Mouse (Mus musculus) gonadal fat pad, adult 2 months (tissue): ENCODE results near the gene Nupr1l. TPM values are rescaled to one million over a fixed set of nuclear protein-coding genes. Genes with fewer than 3 reads are reported as not detected.
"Not testable (repeated sequence)": the region's sequence is repeated elsewhere in the genome, so short reads cannot be mapped to it uniquely, and the experiment has no call there.

Experiments
- DNase-seq: peaks from one replicate; pipeline ENCODE4 v3.0.0-alpha.2; 2012; ENCODE audit warnings: low read depth
- polyA plus RNA-seq: library from polyadenylated mRNA; depleted of rRNA; stranded (reverse); fragments of >200 nt; gene quantifications from 2 replicates; pipeline ENCODE4 v1.2.3, GENCODE M21; 2012; rRNA removed

Gene Nupr1l
- 36.7 and 41.6 TPM in 2 replicates for polyA plus RNA-seq

DNA sequence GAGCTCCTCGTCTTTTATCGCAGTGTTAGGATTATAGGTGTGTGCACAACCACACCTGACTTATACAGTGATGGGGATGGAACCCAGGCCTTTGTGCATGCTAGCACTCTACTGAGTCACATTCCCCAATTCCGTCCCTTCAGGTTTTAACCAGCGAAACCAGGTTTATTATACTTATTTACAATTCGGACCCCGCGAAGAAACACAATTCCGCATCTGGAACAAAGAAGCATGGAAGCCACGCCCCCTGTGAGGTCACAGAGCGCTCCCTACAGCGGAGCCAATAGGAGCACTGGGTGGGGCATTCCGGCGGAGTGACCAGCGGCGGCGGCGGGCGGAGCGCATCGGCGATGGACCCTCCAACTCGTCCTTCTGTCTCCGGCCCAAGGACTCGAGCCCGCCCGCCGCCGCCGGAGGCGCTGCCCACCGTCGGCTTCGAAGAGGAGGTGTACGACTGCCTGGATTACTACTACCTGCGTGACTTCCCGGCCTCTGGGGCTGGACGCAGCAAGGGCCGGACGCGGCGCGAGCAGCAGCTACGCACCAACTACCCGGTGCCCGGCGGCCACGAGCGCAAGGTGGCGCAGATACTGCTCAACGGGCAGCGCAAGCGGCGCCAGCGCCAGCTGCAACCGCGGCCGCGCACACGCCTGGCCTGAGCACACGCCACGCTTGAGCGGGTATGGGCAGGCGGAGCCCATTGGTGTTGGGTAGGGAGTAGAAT lies at the start of gene Nupr1l:
Gene Nupr1l (plus strand): TSS at position 299 of the 724 bp plus-strand sequence.
- DNase-seq = no peak

DNA sequence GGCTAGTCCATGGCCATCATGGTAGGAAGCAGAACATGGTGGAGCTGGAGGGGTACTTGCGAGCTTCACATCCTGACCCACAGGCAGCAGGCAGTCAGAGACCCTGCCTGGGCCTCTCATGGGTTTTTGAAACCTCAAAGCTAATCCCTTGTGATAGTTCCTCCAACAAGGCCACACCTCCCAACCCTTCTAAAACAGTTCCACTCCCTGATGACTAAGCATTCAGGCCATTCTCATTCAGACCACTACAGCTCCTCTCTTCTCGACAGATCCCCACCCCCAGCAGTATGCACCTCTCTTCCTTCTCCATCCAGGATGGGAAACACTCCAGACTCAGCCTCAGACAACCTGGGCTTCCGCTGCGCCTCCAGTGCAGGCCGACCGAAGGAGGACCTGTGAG lies 46.0 kb upstream of the Nupr1l start:
- DNase-seq = no peak

DNA sequence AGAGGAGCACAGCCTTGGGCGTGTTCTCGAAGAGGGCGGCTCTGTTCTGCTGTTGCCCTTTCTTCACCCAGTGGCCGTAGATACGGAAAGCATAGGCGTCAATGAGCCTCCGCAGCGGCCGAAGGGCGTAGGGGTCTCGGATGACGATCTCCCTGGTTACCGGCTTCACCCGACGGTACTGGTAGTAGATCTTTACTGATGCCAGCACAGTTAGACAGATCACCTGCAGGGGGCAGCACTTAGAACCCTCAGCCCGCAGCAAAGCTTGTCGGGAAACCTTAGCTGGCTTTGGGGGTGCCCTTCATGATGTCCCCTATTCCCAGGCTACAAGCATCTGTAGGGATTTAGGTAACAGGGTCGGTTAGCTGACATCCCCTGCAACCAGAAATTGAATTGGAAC lies 43.9 kb upstream of the Nupr1l start:
- no peak for DNase-seq

DNA sequence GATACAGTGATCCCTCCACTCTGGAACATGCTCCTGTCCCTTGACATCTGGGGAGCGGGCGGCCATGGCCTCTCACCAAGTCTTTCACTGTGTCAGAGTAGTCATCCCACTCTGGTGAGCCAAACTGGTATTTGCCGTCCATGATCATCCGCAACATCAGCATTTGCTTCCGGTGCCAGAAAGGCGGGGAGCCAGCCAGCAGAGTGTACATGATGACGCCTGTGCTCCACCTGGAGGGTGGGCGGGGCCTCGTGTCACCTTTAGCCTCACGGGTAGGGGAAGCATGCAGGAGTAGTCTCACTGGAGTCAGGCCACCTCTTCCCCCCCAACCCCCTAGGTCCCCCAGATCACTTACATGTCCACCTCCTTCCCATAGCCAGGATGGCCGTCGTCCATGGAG lies 42.5 kb upstream of the Nupr1l start:
- no peak for DNase-seq

DNA sequence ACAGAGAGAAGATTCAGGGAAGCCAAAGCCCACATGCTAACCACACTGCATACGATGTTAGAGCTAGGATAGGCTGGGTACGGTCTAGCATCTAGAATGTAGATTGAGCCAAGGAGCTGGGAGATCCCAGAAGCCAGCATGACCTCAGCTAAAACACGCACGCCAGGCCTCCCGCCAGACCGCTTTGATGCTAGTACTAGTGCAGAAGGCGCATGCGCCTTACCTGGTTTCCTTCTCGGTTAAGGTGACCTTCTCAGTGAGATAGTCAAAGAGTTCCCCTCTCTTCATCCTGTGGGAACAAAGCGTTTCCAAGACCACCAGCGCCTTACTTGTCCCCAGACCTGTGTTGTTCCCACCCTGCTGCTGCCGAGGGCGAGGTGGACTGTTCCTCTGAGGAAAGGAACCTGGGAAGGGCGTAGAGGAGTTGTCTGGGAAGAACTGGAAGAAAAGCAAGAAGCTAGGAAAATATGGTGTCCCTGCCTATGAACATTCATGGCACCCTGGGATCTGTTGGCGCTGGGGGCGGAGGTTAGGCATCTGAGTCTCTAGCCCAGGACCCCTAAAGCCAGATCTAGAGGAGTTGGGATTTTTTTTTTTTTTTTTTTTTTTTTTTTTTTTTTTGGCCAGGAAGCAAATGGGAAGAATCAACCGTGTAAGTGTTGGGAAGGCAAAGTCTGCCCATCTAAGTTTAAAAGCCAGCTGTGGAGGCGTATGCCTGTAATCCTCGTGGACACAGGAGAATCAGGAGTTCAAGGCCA lies 38.9 kb upstream of the Nupr1l start:
- no peak for DNase-seq

DNA sequence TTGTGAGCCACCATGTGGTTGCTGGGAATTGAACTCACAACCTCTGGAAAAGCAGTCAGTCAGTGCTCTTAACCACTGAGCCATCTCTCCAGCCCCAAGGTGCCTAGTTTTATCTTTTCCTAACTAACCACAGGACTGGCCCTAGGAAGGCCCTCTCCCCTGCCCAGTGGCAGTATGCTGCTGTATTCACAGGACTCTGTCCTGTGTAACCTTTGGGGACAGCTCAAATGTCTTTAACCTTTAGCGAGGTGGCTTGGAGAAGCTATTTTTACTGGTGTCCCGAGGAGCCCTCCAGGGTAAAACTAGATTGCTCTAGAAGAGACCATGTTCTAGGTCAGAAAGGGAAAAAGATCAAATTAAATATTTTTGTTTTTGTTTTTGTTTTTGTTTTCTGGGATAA lies 37.1 kb upstream of the Nupr1l start:
- DNase-seq = no peak

DNA sequence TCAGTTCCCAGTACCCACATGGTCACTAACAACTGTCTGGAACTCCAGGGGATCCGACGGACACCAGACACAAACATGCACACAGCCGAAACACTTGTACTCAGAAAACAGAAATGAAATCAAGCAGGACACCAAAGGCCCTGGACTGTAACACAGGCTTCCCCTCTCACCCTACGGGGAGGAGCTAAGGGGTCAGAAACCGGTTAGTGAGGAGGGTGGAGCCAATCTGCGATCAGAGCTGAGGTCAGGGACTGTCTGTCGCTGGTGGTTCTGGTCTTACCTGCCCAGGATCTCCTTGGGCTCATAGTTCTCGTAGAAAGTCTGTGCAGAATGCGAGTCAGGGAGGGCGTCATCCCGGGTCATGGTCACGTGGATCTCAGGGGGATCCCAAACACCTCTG lies 34.4 kb upstream of the Nupr1l start:
- no peak for DNase-seq

DNA sequence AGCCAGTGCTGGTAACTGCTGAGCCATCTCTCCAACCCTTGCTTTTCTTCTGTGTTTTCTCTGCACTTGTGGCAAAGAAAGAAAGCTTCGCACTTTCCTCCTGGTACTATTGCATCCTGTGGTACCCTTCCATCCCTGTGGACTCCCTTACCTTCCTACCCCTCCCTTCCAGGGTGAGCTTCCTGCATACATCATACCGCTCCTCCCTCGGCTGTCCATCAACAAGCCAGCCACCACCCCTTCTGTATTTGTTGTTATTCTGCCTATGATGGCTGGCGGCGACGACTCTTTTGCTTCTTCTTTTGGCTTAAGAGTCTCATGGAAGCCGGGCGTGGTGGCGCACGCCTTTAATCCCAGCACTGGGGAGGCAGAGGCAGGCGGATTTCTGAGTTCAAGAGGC lies 33.2 kb upstream of the Nupr1l start:
- DNase-seq = no peak

DNA sequence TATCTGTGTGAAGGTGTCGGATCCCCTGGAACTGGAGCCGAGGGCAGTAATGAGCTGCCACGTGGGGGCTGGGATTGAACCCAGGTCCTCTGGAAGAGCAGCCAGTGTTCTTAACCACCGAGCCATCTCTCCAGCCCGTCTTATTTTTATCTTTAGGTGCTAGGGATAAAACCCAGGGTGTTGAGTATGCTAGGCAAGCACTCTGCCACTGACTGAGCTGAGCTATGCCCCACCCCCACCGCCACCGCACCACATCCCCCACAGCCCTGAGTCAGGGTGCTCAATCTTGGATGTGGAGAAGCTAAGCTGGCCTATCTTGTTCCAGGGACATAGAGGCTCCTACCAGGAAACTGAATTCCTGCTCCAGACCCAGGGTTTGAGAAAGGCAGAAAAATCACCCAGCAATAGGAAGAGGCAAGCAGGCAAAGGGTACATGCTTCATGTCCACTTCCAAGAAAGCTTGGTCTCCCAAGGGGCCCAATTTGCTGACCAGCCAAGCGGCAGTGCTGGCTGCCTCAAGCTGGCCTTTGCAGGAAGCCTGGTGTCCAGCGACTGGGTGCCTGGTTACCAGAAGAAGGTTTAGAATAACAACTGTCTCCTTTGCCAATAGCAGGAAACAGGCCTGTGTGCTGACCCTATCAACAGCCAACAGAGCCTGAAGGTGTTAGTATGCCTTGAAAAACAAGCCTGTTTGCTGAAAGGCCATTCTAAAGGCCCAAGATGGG lies 30.4 kb upstream of the Nupr1l start:
- DNase-seq = no peak

DNA sequence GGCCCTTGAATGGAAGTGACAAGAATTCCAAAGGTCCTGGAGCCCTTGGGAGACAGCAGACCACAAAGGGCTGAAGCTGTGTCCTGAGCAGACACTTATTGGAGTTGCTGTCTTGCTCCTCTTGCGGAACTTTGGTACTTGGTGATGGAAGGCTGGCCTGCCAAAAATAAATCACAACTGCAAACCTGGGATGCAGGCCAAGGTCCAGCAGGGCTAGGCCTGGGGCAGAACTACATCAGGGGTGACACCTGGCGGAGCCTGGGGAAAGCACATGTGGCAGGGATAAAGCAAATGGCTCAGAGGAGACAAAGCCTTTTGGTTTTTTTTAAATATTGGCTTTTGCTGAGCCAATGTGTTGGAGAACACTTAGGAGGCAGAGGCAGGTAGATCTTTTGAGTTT lies 29.4 kb upstream of the Nupr1l start:
- no peak for DNase-seq

DNA sequence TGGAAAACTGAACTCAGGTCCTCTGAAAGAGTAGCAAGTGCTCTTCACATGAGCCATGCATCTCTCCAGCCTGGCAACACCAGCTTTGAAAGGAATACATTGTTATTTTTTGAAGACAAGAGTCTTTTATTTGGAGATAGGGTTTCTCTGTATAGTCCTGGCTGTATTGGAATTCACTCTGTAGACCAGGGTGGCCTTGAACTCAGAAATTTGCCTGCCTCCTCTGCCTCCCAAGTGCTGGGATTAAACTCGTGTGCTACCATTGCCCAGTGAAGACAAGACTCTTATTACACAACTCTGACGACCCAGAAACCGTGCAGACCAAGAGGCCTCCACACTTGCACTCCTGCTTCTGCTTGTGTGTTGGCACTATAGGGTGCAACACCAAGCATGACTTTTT lies 28.5 kb upstream of the Nupr1l start:
- no peak for DNase-seq

DNA sequence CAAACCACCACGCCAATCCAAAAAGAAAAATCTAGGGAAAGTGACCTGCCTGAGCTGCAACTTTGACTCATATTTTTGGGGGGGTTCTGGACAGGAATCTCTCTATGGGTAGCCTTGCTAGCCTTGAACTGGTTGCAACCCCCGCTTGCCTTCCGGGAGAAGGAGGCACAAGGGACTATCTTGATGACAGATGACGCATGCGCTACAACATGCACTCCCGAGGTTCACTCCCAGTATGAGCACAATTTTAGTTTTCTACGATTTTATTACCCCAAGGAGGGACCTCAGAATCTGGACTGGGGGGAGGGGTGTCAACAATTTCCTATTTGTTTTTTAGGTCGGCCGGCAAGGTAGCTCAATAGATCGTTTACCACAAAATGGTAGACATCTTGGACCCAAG lies 22.1 kb upstream of the Nupr1l start:
- no peak for DNase-seq

DNA sequence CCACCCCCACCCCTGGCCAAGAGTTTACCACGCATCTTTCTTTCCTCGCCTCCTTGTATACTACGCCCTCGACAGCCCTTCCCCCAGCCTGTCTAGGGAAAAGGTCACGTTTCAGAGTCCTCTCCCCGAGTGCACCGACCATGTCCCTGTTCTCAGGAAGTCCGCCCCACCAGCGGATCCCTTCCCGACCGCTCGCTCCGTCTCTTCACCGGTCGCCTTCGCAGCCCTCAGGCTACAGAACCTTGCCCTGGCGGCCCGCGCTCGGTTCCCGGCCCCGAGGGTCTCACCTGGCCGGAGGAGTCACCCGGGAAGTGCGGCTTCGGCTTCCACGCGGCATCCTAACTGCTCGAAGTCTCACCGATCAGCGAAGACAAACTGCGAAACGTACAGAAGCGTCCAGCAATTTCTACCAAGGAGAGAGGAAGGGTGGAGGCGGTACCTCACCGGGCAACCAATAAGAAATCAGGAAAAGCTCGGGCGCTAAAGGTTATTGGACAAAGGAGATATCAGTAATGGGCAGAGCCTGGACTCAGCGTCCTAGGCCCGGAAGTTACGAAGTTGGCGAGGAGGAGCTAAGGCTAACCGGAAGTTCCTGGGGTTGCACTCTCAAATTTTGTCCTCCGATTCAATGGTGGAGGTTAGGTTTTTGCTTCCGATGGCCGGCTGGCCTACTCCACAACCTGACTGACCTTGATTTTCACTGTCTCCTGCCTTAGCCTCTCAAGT lies 21.3 kb upstream of the Nupr1l start, which contains the start of gene Chchd2:
Gene Chchd2 (minus strand): TSS at position 560 of the 726 bp plus-strand sequence.
- DNase-seq = peak; percentile 84

DNA sequence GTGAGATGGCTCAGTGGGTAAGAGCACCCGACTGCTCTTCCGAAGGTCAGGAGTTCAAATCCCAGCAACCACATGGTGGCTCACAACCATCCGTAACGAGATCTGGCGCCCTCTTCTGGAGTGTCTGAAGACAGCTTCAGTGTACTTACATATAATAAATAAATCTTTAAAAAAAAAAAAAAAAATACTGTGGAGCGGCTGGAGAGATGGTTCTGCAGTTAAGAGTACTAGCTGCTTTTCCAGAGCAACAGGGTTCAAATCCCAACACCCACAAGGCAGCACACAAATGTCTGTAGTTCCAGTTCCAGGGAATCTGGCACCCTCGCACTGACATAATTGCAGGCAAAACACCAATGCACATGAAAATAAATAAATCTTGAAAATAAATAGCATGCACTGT lies 17.9 kb upstream of the Nupr1l start:
- not testable (repeated sequence) for DNase-seq

DNA sequence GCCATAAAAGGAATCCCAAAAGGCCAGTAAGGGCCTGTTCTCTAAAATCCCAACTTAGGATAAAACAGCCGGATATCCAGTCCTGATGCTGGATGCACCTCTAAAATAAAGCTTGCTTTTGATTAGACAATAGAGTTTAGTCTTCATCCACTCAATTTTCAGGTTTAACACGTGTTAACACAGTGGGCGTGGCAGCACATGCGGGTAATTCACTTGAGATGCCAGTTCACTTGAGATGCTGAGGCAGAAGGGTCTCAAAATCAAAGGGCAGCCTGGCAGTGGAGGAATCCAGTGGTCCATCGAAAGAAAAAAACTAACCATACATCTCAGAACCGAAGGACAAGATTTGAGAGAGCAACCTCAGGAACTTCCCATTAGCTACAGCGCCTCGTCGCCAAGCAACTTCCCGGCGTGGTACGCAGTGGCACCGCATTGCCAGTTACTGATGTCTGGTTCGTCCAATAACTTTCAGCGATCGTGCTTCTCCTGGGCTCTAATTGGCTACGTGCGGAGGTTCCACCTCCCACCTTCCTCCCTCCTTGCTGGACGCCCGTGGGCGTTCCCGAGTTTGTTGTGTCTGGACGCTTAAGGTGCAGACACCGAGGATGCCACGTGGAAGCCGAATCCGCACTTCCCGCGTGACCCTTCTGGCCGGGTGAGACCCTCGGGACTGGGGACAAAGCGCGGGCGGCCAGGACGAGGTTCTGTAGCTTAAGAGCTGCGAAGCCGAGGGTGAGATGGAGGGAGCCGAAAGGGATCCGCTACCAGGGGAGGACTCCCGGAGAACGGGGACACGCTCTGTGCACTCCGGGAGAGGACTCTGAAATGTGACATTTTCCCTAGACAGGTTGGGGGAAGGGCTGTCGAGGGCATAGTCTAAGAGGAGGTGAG lies 12.9 kb upstream of the Nupr1l start, which contains the start of gene Zbed5:
Gene Zbed5 (plus strand): TSS at position 526 of the 891 bp plus-strand sequence.
- DNase-seq = peak; percentile 75

DNA sequence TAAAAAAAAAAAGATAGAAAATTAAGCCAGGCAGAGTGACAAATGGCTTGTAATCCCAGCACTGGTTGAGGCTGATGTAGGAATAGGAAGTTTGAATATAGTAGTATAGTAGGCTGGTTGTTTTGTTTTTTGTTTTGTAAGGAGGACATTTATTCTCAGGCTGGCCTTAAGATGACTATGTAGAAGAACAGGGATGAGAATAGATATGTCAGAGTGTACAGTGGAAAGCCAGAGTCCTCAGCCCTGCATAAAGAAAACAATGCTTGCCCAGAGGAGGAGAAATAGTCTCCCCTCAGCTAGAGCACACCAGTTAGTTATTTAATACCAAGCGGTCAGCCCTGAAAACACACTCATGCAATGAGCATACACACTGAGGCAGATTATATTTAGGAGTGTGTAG lies 9.9 kb upstream of the Nupr1l start, which contains the start of gene Phkg1:
Gene Phkg1 (minus strand): TSS at position 101 of the 400 bp plus-strand sequence.
- no peak for DNase-seq

DNA sequence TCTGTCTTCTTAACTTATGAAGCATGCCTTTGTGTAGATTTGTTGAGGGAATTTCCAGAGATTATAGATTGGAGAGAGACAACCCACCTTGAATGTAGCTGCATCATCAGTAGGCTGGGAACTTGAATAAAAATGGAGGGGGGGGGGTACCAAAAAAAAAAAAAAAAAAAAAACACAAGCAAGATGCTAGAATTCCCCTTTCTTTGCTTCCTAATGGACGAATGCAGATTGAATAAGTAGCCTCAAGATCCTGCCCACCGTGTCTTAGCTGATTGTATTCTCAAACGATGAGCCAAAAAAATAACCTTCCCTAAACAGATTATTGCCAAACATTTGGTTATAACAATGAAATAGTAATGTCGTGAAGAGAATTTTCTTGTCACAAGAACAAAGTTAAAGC lies 565 bp upstream of the Nupr1l start:
- DNase-seq = no peak

DNA sequence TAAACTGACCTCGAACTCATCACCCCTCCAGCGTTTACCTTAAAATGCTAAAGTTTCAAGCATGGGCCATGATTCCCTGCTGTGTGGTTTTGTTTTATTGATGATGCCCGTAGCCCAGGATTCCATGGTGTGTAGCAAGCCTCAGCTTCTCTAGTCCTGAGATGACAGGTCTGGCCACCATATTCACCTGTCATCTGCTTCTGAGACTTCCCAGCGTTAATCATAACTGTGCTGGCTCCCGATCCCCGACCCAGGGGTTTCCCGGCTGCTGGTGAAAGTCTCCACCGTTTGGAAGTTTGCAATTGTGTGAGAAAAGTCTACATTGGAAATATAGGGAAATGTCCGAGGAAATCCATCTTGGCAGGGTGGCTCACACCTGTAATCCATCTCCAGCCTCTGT lies 807 bp downstream of the Nupr1l start:
- DNase-seq = no peak

DNA sequence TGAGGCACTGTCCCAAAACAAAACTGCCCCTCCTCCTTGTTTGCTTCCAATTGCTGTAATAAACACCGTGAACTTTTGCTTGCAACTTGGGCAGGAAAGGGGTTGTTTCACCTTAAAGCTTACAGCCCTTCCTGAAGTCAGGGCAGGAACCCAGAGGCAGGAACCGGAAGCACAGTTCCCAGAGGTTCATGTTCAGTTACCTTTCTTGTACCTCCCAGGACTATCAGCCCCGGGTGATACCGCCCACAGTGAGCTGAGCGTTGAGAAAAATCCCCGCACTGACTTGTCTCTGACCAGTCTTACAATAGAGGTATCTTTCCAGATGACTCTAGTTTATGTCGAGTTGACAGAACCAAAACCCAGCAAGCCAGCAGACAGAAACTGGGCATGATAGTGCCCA lies 1.3 kb downstream of the Nupr1l start:
- DNase-seq = no peak

DNA sequence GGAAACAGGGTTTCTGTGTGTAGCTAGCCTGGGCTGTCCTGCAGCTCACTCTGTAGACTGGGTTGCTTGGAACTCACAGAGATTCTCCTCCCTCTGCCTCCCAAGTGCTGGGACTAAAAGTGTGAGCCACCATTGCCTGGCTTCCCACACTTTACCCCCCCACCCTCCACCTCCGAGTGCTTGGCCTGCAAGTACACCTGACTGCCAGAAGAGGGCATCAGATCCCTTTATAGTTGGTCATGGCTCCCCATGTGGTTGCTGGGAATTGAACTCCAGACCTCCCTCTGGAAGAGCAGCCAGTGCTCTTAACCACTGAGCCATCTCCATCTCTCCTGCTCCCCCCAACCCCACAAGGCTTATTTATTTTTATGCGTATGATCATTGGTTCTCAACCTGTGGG lies 5.7 kb downstream of the Nupr1l start:
- DNase-seq = no peak

DNA sequence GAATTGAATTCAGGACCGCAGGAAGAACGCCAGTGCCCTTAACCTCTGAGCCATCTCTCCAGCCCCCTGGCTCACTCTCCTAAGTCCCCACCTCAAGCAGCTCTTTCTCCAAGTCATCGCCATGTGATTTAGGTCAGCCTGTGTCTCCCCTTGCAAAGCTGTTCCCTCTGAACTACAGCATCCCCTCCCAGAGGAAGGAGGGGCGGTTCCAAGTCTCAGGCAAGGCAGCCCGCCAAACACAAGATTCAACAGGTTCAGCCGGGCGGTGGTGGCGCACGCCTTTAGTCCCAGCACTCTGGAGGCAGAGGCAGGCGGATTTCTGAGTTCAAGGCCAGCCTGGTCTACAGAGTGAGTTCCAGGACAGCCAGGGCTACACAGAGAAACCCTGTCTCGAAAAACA lies 7.2 kb downstream of the Nupr1l start:
- DNase-seq = not testable (repeated sequence)
